Mouse (Mus musculus) heart, postnatal 0 days (tissue): ENCODE measurements at regions not wholly inside any gene's neighbourhood (a gene's known extent, or its start where the extent isn't known, plus 50 kb on each side); places are given as distances from the start of the nearest gene placed in this dataset.

Experiments
- CTCF ChIP-seq: IDR thresholded peaks from 2 replicates; pipeline ENCODE4 v1.5.1; 2016; ENCODE audit warnings: antibody characterized with exemption, control low read depth, low read depth
- EP300 ChIP-seq: IDR thresholded peaks from 2 replicates; pipeline ENCODE4 v1.6.1; 2016; ENCODE audit warnings: antibody characterized with exemption, low read depth

- TF ChIP-seq CTCF (no peak), EP300 (no peak)
Measured at GRCm38 (mm10) chr4:9103958-9104357, 865.1 kb upstream of the Car8 start.
